Mouse (Mus musculus): ENCODE results near the gene Fosb. TPM values are rescaled to one million over a fixed set of nuclear protein-coding genes. Genes with fewer than 3 reads are reported as not detected.

The Fosb gene
- polyA plus RNA-seq, 1 experiment from 2014 or later: 0.15 TPM

DNA sequence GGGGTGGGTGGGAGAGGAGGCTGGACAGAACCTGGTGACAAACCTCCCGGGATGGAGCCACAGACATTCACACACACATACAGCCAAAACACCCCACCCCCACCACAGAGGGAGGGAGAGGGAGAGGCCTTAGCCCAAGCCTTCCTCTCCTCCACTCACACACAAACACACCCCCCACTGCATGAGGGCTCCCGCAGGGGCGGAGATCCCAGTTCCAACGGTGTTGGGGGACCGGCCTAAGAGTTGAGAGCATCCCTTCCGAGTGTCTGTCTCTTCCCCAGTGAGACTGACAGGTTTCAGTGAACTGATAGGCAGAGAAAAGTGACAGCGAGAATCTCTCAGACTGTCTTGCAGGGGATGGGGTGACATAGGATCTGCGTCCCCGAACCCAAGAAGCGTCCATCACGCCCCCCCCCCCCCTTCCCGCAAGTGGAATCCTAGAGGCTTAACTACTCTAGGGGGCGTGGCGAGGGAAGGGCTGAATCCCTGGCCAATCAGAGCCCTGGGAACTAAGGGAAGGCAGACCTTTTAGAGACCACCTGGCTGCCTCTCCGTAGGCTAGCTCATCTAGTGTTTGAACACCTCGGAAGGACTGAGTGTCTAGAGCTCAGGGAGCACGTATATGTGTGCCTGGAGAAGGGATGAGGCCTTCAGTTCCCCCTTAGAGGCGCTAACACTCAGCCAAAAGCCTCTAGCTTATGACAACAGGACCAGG is 2.0 kb downstream of the Fosb start:
- Histone ChIP-seq H3K4me2 (ENCODE audit: low read depth, low read length) (peak overlapping the region; percentile 100), H3K4me1 (ENCODE audit: control insufficient read depth, insufficient read depth, low read length) (peaks cover 6% of the 10 kb centered on the region; the same call in 1 of the 2 replicates), H3K36me3 (ENCODE audit: control insufficient read depth, insufficient read depth, low read length) (no peaks in the 10 kb centered on the region), H3K9me3 (ENCODE audit: control insufficient read depth, low read length) (no peaks in the 10 kb centered on the region), H3K27me3 (replicated peaks; ENCODE audit: control insufficient read depth, insufficient read depth, low read length) (peaks cover 46% of the 10 kb centered on the region), H3K9ac (ENCODE audit: low read depth, low read length) (peak overlapping the region; percentile 54), H3K27ac (replicated peaks; ENCODE audit: low read depth, low read length) (peak overlapping the region; percentile 87), H3K4me3 (ENCODE audit: low read depth, low read length) (peak overlapping the region; percentile 45)
- peak; percentile 90 for DNase-seq (ENCODE audit: low spot score)
- ATAC-seq (ENCODE audit: low read depth): peak; percentile 63
- WGBS: 4% methylated on average over 17 of the region's 18 CpGs

DNA sequence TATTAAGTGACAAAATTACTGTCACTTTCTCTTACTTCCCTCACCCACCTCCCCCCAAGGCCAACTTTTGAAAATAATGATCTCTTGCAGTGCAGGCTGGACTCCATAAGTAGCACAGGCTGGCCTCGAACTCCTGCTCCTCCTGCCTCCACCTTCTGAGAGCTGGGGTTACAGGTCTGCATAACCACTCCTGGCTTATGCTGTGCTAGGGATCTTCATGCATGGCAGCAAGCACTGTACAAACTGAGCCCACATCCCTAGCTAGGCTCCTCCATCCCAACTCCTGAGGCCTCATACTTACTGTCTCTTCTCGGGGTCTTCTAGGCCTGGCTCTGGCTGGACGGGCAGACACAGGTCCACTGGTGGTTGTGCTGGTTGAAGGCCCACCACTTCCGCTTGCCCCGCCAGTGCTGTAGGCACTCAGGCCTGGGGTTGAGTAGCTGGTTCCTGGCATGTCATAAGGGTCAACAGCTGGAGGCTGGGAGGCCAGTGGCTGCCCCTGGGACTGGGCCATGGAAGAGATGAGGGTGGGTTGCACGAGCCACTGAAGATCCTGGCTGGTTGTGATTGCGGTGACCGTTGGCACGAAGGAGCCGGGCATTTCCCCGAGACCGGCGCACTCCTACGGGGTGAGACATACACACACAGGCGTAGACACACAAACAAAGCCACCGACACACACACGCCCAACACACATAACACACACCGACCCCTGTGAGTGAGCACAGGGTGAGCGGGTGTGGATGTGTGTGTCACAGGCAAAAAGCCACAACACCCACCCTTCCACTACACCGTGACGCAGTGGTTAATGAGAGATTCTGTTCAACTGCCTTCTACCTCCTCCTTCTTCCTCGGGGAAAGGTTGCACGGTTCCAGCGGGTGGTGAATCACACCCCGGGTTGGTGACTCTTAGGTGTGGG is 2.8 kb downstream of the Fosb start:
- Histone ChIP-seq H3K27me3 (replicated peaks; ENCODE audit: control insufficient read depth, insufficient read depth, low read length) (peaks cover 55% of the 10 kb centered on the region), H3K4me1 (ENCODE audit: control insufficient read depth, insufficient read depth, low read length) (peaks cover 6% of the 10 kb centered on the region; the same call in 1 of the 2 replicates), H3K4me3 (ENCODE audit: low read depth, low read length) (no peak overlapping the region), H3K9ac (ENCODE audit: low read depth, low read length) (no peak overlapping the region), H3K9me3 (ENCODE audit: control insufficient read depth, low read length) (no peaks in the 10 kb centered on the region), H3K27ac (replicated peaks; ENCODE audit: low read depth, low read length) (no peak overlapping the region), H3K4me2 (ENCODE audit: low read depth, low read length) (peak overlapping the region; percentile 100), H3K36me3 (ENCODE audit: control insufficient read depth, insufficient read depth, low read length) (no peaks in the 10 kb centered on the region)
- no peak for DNase-seq (ENCODE audit: low spot score)
- ATAC-seq (ENCODE audit: low read depth): no peak
- WGBS: 72% methylated on average over 24 of the region's 25 CpGs

DNA sequence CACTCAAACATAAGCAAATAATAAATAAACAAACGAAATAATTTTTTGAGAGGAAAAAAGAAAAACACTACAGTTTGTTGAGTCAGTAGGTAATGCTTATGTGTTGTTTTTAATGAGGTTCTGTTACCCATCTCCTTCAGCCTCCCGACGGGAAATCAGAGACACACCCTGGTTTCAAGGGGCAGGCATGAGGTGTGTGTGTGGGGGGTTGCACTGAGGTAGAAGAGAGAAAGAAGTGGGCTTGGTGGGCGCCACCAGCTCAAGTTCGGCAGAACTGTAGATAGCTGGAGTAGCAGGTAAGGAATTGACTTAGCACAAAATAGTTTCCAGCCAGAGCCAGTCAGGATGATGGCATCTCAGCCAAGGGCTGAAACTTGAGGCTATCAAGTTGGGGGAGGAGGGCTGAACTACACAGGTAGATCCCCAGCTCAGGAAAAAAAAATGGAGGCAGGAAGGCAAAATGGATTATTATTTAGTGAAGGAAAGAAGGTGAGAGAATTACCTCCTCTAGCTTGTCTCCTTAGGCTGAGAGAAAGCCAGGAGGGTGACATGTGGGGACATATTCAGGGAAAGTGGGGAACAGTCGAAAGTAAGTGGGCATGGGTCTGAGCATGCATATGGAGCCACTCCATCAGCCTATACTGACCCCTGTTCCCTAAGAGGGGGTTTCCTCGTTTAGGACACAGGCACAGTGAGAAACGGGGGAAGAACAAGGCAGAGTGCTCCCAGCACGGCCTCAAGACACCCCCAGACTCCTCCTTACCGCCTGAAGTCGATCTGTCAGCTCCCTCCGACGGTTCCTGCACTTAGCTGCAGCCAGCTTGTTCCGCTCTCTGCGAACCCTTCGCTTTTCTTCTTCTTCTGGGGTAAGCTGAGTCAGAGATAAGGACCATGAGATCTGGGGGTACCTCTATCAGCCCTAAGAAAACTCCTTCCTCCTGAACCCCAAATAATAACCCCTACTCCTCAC is 3.8 kb downstream of the Fosb start:
- H3K36me3 ChIP-seq (ENCODE audit: control insufficient read depth, insufficient read depth, low read length): no peaks in the 10 kb centered on the region
- DNase-seq (ENCODE audit: low spot score) (no peak), ATAC-seq (ENCODE audit: low read depth) (no peak)
- no peak overlapping the region for H3K27ac ChIP-seq (replicated peaks; ENCODE audit: low read depth, low read length)
- H3K4me2 ChIP-seq (ENCODE audit: low read depth, low read length): no peak overlapping the region
- WGBS: 51% methylated on average over 16 of the region's 16 CpGs
- H3K4me1 ChIP-seq (ENCODE audit: control insufficient read depth, insufficient read depth, low read length): peaks cover 9% of the 10 kb centered on the region
- no peak overlapping the region for H3K9ac ChIP-seq (ENCODE audit: low read depth, low read length)
- H3K9me3 ChIP-seq (ENCODE audit: control insufficient read depth, low read length): no peaks in the 10 kb centered on the region
- H3K4me3 ChIP-seq (ENCODE audit: low read depth, low read length): no peak overlapping the region
- H3K27me3 ChIP-seq (replicated peaks; ENCODE audit: control insufficient read depth, insufficient read depth, low read length): peaks cover 62% of the 10 kb centered on the region

DNA sequence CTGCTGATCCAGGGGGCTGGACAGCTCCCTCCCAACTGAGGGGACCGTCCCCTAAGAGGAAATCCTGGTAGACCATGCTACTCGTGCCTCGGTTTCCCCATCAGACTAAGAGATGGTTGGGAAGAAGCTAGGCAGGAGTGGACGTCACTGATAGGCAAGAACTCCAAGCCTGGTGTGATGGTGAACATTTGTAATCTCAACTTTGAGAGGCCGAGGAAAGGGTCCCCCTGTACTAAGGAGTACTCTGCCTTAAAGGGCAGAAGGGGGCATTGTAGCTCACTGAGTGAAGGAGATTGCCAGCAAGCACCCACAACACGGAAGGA is 4.5 kb downstream of the Fosb start:
- no peaks in the 10 kb centered on the region for H3K36me3 ChIP-seq (ENCODE audit: control insufficient read depth, insufficient read depth, low read length)
- no peak overlapping the region for H3K27ac ChIP-seq (replicated peaks; ENCODE audit: low read depth, low read length)
- no peak overlapping the region for H3K4me2 ChIP-seq (ENCODE audit: low read depth, low read length)
- H3K4me3 ChIP-seq (ENCODE audit: low read depth, low read length): peak overlapping the region; percentile 36
- no peak for ATAC-seq (ENCODE audit: low read depth)
- peaks cover 62% of the 10 kb centered on the region for H3K27me3 ChIP-seq (replicated peaks; ENCODE audit: control insufficient read depth, insufficient read depth, low read length)
- 8% methylated on average over 6 of the region's 6 CpGs for WGBS
- H3K4me1 ChIP-seq (ENCODE audit: control insufficient read depth, insufficient read depth, low read length): peaks cover 9% of the 10 kb centered on the region
- no peaks in the 10 kb centered on the region for H3K9me3 ChIP-seq (ENCODE audit: control insufficient read depth, low read length)
- no peak overlapping the region for H3K9ac ChIP-seq (ENCODE audit: low read depth, low read length)
- no peak for DNase-seq (ENCODE audit: low spot score)

DNA sequence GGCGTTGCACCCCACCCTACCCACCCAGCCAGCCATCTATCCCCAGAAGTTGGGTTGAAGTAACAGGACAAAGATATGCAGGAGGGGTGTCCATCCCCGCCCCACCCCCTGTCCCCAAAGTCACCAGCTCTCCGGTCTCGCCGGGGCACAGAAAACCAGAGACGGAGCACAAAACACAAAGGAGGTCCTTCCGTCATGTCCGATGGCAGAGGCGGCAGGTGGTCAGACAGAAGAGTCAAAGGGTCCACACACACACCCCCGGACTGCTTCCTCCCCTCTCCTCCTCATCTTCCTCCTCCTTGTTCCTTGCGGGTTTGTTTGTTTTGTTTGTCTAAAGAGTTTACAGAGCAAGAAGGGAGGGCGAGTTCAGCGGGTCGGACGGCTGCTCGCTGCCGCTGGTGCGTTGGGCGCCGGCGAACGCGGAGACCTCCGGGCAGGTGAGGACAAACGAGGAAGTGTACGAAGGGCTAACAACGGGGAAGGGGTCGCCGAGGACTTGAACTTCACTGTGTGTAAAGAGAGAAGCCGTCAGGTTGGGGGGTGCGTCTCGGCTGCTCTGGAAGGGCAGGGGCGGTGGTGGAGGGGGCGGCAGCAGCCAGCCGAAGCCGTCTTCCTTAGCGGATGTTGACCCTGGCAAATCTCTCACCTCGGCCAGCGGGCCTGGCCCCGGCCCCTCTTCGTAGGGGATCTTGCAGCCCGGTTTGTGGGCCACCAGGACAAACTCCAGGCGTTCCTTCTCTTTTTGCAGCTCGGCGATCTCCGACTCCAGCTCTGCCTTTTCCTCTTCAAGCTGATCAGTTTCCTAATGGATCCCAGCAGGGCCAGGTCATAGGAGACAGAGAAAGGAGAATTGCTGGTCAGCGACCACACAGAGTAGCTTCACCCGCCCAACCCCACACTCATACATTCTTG is 5.1 kb downstream of the Fosb start:
- Histone ChIP-seq H3K27me3 (replicated peaks; ENCODE audit: control insufficient read depth, insufficient read depth, low read length) (peaks cover 62% of the 10 kb centered on the region), H3K27ac (replicated peaks; ENCODE audit: low read depth, low read length) (no peak overlapping the region), H3K9ac (ENCODE audit: low read depth, low read length) (0 out of 2 replicates have a peak overlapping the region, but pooled peaks have one; percentile 30), H3K4me2 (ENCODE audit: low read depth, low read length) (peak overlapping the region; percentile 54), H3K9me3 (ENCODE audit: control insufficient read depth, low read length) (no peaks in the 10 kb centered on the region), H3K36me3 (ENCODE audit: control insufficient read depth, insufficient read depth, low read length) (no peaks in the 10 kb centered on the region), H3K4me3 (ENCODE audit: low read depth, low read length) (peak overlapping the region; percentile 36), H3K4me1 (ENCODE audit: control insufficient read depth, insufficient read depth, low read length) (peaks cover 9% of the 10 kb centered on the region)
- WGBS: 2% methylated on average over 40 of the region's 48 CpGs
- DNase-seq (ENCODE audit: low spot score): no peak
- ATAC-seq (ENCODE audit: low read depth): no peak

DNA sequence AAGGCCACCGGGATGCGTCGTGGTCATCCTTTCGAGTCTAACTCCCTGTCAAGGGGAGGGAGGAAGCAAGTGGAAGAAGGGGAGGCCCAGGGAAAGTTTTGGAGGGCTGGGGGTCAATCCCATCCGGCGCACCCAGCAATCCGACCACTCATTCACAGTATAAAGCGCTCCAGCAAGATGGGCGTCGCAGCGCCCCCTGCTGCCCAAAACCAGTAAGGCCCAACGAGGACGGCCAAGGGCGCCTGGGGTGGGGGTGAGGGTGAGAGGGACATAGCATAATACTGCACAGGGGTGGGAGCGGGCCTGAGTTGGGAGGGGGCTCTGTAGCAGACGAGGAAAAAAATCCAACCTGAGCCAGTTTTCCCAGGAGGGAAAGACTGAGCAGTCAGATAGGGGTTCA is 6.1 kb downstream of the Fosb start:
- Histone ChIP-seq H3K27me3 (replicated peaks; ENCODE audit: control insufficient read depth, insufficient read depth, low read length) (peaks cover 62% of the 10 kb centered on the region), H3K9me3 (ENCODE audit: control insufficient read depth, low read length) (no peaks in the 10 kb centered on the region), H3K4me3 (ENCODE audit: low read depth, low read length) (peak overlapping the region; percentile 36; the same call in 1 of the 2 replicates), H3K4me2 (ENCODE audit: low read depth, low read length) (peak overlapping the region; percentile 54), H3K27ac (replicated peaks; ENCODE audit: low read depth, low read length) (no peak overlapping the region), H3K9ac (ENCODE audit: low read depth, low read length) (peak overlapping the region; percentile 38; the same call in 1 of the 2 replicates), H3K36me3 (ENCODE audit: control insufficient read depth, insufficient read depth, low read length) (no peaks in the 10 kb centered on the region), H3K4me1 (ENCODE audit: control insufficient read depth, insufficient read depth, low read length) (peaks cover 9% of the 10 kb centered on the region)
- DNase-seq (ENCODE audit: low spot score): no peak
- WGBS: 2% methylated on average over 15 of the region's 16 CpGs
- no peak for ATAC-seq (ENCODE audit: low read depth)

DNA sequence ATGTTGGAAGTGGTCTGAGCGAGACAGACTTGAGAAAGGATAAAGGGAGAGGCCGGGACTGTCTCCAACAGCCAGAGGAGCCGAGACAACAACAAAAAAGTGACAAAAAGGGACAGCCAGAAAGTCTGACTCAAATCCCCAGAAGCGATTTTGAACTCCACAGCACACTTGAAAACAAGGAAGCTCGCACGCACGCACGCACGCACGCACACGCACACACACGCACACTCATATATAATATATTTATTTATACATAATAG is 6.9 kb downstream of the Fosb start:
- Histone ChIP-seq H3K9ac (ENCODE audit: low read depth, low read length) (no peak overlapping the region), H3K9me3 (ENCODE audit: control insufficient read depth, low read length) (no peaks in the 10 kb centered on the region), H3K4me3 (ENCODE audit: low read depth, low read length) (no peak overlapping the region), H3K4me1 (ENCODE audit: control insufficient read depth, insufficient read depth, low read length) (peaks cover 9% of the 10 kb centered on the region), H3K27ac (replicated peaks; ENCODE audit: low read depth, low read length) (no peak overlapping the region), H3K36me3 (ENCODE audit: control insufficient read depth, insufficient read depth, low read length) (no peaks in the 10 kb centered on the region), H3K27me3 (replicated peaks; ENCODE audit: control insufficient read depth, insufficient read depth, low read length) (peaks cover 62% of the 10 kb centered on the region), H3K4me2 (ENCODE audit: low read depth, low read length) (no peak overlapping the region)
- DNase-seq (ENCODE audit: low spot score): no peak
- WGBS: 80% methylated on average over 12 of the region's 12 CpGs
- ATAC-seq (ENCODE audit: low read depth): no peak
